Mouse (Mus musculus): Measurements from ENCODE around the gene Stra6.

DNA sequence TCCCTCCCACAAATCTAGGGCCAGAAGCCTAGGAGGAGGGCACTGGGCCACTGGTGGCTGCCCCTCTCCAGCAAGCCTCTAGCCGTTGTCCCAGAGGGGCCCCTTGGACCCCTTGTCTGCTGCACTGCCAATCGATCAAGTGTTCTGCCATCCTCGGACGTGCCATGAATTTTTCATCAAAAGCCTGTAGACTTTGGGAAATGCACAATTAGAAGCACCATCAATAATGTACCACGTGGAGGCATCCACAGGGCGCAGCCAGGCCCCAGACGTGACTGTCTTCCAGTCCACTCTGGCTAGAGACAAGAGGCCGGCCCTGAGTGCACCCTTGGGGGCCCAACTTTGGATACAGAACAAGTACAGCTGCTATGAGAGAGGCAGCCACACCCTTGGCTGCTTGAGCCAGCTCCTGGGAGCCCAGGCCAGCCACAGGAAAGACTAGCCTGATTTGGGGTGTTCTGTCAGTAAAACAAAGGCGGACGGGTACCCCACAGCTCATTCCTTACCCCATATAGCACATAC lies 20.0 kb upstream of the Stra6 start:
- TF ChIP-seq POLR2A (IDR thresholded peaks at IDR 0.05; ENCODE audit: extremely low read depth, insufficient read depth, low read length), result no peak
- no peak for TF ChIP-seq CTCF (IDR thresholded peaks at IDR 0.05; ENCODE audit: low read depth, low read length)

Measured in liver, adult 2 months (tissue).